Mouse (Mus musculus): Measurements from ENCODE around the gene Cox19. TPM values are rescaled to one million over a fixed set of nuclear protein-coding genes. Genes with fewer than 3 reads are reported as not detected.

The Cox19 gene
- total and polyA plus RNA-seq, 3 experiments, result 53.0 to 73.2 TPM; not detected in 1

GRCm38 (mm10) chr5:139397359-139397916, 46.2 kb upstream of the Cox19 start:
- peaks cover 12 to 17% of the 10 kb centered on the region in 2 experiments for H3K4me1 ChIP-seq (ENCODE audit: control insufficient read depth in 1 of 2, insufficient read depth in 2 of 2, low read length in 2 of 2)
- TF ChIP-seq NRF1 (IDR thresholded peaks at IDR 0.05; ENCODE audit: insufficient read depth, low read depth, low read length, poor library complexity, severe bottlenecking) (no peak), ZC3H11A (IDR thresholded peaks at IDR 0.05; ENCODE audit: low read depth, low read length) (no peak), HCFC1 (IDR thresholded peaks at IDR 0.05; ENCODE audit: low read depth, low read length) (no peak), ELF1 (IDR thresholded peaks at IDR 0.05; ENCODE audit: low read depth, low read length) (no peak), SIN3A (IDR thresholded peaks at IDR 0.05; ENCODE audit: low read length) (no peak), MAFK (IDR thresholded peaks at IDR 0.05; ENCODE audit: borderline replicate concordance, low read depth, low read length) (no peak), GATA1 (IDR thresholded peaks at IDR 0.05; ENCODE audit: low read depth, low read length) (no peak), POLR2AphosphoS5 (IDR thresholded peaks at IDR 0.05; ENCODE audit: borderline replicate concordance, low read depth, low read length) (no peak)
- no peaks in the 10 kb centered on the region for H3K27me3 ChIP-seq (ENCODE audit: control insufficient read depth in 1 of 2, insufficient read depth in 2 of 2, low read length in 2 of 2)
- no peaks in the 10 kb centered on the region for H3K9me3 ChIP-seq (replicated peaks; ENCODE audit: insufficient read depth, low read length)
- H3K9ac ChIP-seq (ENCODE audit: control insufficient read depth, low read depth, low read length, poor library complexity, severe bottlenecking), result no peak overlapping the region
- H3K27ac ChIP-seq (ENCODE audit: control insufficient read depth, low read depth, low read length), result no peak overlapping the region
- 0 out of 2 replicates have a peak, but pooled peaks cover 1% of the 10 kb centered on the region for H3K79me2 ChIP-seq (ENCODE audit: control insufficient read depth, insufficient read depth, low read length, poor library complexity)
- H3K36me3 ChIP-seq (ENCODE audit: control insufficient read depth in 1 of 2, insufficient read depth in 2 of 2, low read length in 2 of 2), result peaks cover 0 to 15% of the 10 kb centered on the region in 2 experiments; a peak in 2 of 4 replicates
- H3K4me3 ChIP-seq (ENCODE audit: control insufficient read depth in 1 of 2, insufficient read depth in 1 of 2, low read depth in 2 of 2, low read length in 2 of 2), result no peak overlapping the region
- DNase-seq (ENCODE audit: low read depth, low spot score), result no peak

GRCm38 (mm10) chr5:139395528-139395927, 44.3 kb upstream of the Cox19 start:
- Histone ChIP-seq H3K9me3 (replicated peaks; ENCODE audit: insufficient read depth, low read length) (no peaks in the 10 kb centered on the region), H3K9ac (ENCODE audit: control insufficient read depth, low read depth, low read length, poor library complexity, severe bottlenecking) (no peak overlapping the region), H3K27ac (ENCODE audit: control insufficient read depth, low read depth, low read length) (no peak overlapping the region), H3K4me1 (ENCODE audit: control insufficient read depth in 1 of 2, insufficient read depth in 2 of 2, low read length in 2 of 2) (peaks cover 14 to 26% of the 10 kb centered on the region in 2 experiments), H3K79me2 (ENCODE audit: control insufficient read depth, insufficient read depth, low read length, poor library complexity) (0 out of 2 replicates have a peak, but pooled peaks cover 5% of the 10 kb centered on the region), H3K4me3 (ENCODE audit: control insufficient read depth in 1 of 2, insufficient read depth in 1 of 2, low read depth in 2 of 2, low read length in 2 of 2) (no peak overlapping the region), H3K36me3 (ENCODE audit: control insufficient read depth in 1 of 2, insufficient read depth in 2 of 2, low read length in 2 of 2) (peaks cover 0 to 18% of the 10 kb centered on the region in 2 experiments; a peak in 2 of 4 replicates), H3K27me3 (ENCODE audit: control insufficient read depth in 1 of 2, insufficient read depth in 2 of 2, low read length in 2 of 2) (no peaks in the 10 kb centered on the region)
- TF ChIP-seq HCFC1 (IDR thresholded peaks at IDR 0.05; ENCODE audit: low read depth, low read length) (no peak), BHLHE40 (IDR thresholded peaks at IDR 0.05; ENCODE audit: borderline replicate concordance, low read depth, low read length) (no peak), POLR2AphosphoS5 (IDR thresholded peaks at IDR 0.05; ENCODE audit: borderline replicate concordance, low read depth, low read length) (peak; percentile 85; the same call in 1 of the 2 replicates)
- DNase-seq (ENCODE audit: low read depth, low spot score), result no peak

- H3K79me2 ChIP-seq (ENCODE audit: control insufficient read depth, insufficient read depth, low read length, poor library complexity), result 0 out of 2 replicates have a peak, but pooled peaks cover 5% of the 10 kb centered on the region
- peak overlapping the region; percentile 33; the same call in 1 of the 2 replicates for H3K27ac ChIP-seq (ENCODE audit: control insufficient read depth, low read depth, low read length)
- no peaks in the 10 kb centered on the region for H3K9me3 ChIP-seq (replicated peaks; ENCODE audit: insufficient read depth, low read length)
- H3K4me1 ChIP-seq (ENCODE audit: control insufficient read depth in 1 of 2, insufficient read depth in 2 of 2, low read length in 2 of 2), result peaks cover 20 to 31% of the 10 kb centered on the region in 2 experiments
- H3K4me3 ChIP-seq (ENCODE audit: control insufficient read depth in 1 of 2, insufficient read depth in 1 of 2, low read depth in 2 of 2, low read length in 2 of 2), result no peak overlapping the region
- no peak overlapping the region for H3K9ac ChIP-seq (ENCODE audit: control insufficient read depth, low read depth, low read length, poor library complexity, severe bottlenecking)
- peaks cover 0 to 22% of the 10 kb centered on the region in 2 experiments; a peak in 2 of 4 replicates for H3K36me3 ChIP-seq (ENCODE audit: control insufficient read depth in 1 of 2, insufficient read depth in 2 of 2, low read length in 2 of 2)
- TF ChIP-seq ETS1 (IDR thresholded peaks at IDR 0.05; ENCODE audit: low read depth, low read length) (peak; percentile 65), ZKSCAN1 (IDR thresholded peaks at IDR 0.05; ENCODE audit: low read depth, low read length) (no peak), NRF1 (IDR thresholded peaks at IDR 0.05; ENCODE audit: insufficient read depth, low read depth, low read length, poor library complexity, severe bottlenecking) (peak; percentile 63), RCOR1 (IDR thresholded peaks at IDR 0.05; ENCODE audit: low read depth, low read length) (no peak)
- no peaks in the 10 kb centered on the region for H3K27me3 ChIP-seq (ENCODE audit: control insufficient read depth in 1 of 2, insufficient read depth in 2 of 2, low read length in 2 of 2)
- peak; percentile 61 for DNase-seq (ENCODE audit: low read depth, low spot score)
Measured at GRCm38 (mm10) chr5:139394399-139394798, 43.2 kb upstream of the Cox19 start.
